Mouse (Mus musculus) ES-E14 (cell line): Measurements from ENCODE around the gene Castor1. TPM values are rescaled to one million over a fixed set of nuclear protein-coding genes. Genes with fewer than 3 reads are reported as not detected.
A peak's percentile ranks its signal among the peaks of the same experiment; 100 is the strongest.

Experiments
- DNase-seq: peaks from one replicate; pipeline ENCODE4 v3.0.0-alpha.2; 2013; ENCODE audit warnings: low read depth, low spot score
- H3K27ac ChIP-seq: 2 replicates; pipeline ENCODE4 v1.5.1; 2012; ENCODE audit warnings: low read depth, mild to moderate bottlenecking, low read length, moderate library complexity, mixed read lengths; ENCODE audit not compliant: poor library complexity, insufficient read depth, severe bottlenecking
- H3K36me3 ChIP-seq: 2 replicates; pipeline ENCODE4 v1.6.1; 2012; ENCODE audit warnings: mild to moderate bottlenecking, low read length, moderate library complexity, mixed read lengths; ENCODE audit not compliant: control insufficient read depth, poor library complexity, insufficient read depth, severe bottlenecking
- H3K4me1 ChIP-seq, 2 experiments: fragments of 150-350 bp in 1 of 2; sonication (generic) in 1 of 2; 2 replicates each; pipeline ENCODE4 v1.6.1; 2012; ENCODE audit warnings: low read length in 2 of 2, mild to moderate bottlenecking in 1 of 2, mixed read lengths in 1 of 2; ENCODE audit not compliant: control insufficient read depth in 2 of 2, insufficient read depth in 2 of 2, poor library complexity in 1 of 2
- H3K4me3 ChIP-seq, 2 experiments: fragments of 150-350 bp in 1 of 2; sonication (generic) in 1 of 2; 2 replicates each; pipeline ENCODE4 v1.5.1; 2012; ENCODE audit warnings: low read length in 2 of 2, low read depth in 1 of 2, mild to moderate bottlenecking in 1 of 2, mixed read lengths in 1 of 2; ENCODE audit not compliant: insufficient read depth in 1 of 2, poor library complexity in 1 of 2, severe bottlenecking in 1 of 2
- H3K9ac ChIP-seq: 2 replicates; pipeline ENCODE4 v1.6.1; 2012; ENCODE audit warnings: low read depth, mild to moderate bottlenecking, low read length, mixed read lengths; ENCODE audit not compliant: poor library complexity, insufficient read depth, severe bottlenecking
- H3K9me3 ChIP-seq: fragments of 150-350 bp; sonication (generic); 2 replicates; pipeline ENCODE4 v1.6.1; 2012; ENCODE audit warnings: low read depth, mild to moderate bottlenecking, low read length; ENCODE audit not compliant: control insufficient read depth, insufficient read depth
- CHD2 ChIP-seq: IDR thresholded peaks from 2 replicates; pipeline ENCODE4 v1.6.1; 2014; ENCODE audit warnings: mild to moderate bottlenecking, low read depth, low read length, inconsistent platforms
- HCFC1 ChIP-seq: IDR thresholded peaks from 2 replicates; pipeline ENCODE4 v1.6.1; 2012; ENCODE audit warnings: low read length, inconsistent platforms, borderline replicate concordance; ENCODE audit not compliant: insufficient read depth
- MAFK ChIP-seq: IDR thresholded peaks from 2 replicates; pipeline ENCODE4 v1.6.1; 2014; ENCODE audit warnings: mild to moderate bottlenecking, low read depth, low read length, inconsistent platforms; ENCODE audit not compliant: insufficient read depth
- ZC3H11A ChIP-seq: IDR thresholded peaks from 2 replicates; pipeline ENCODE4 v1.6.1; 2012; ENCODE audit warnings: low read depth, mild to moderate bottlenecking, inconsistent platforms, low read length, borderline replicate concordance
- ZNF384 ChIP-seq: IDR thresholded peaks from 2 replicates; pipeline ENCODE4 v1.6.1; 2012; ENCODE audit warnings: low read depth, low read length, inconsistent platforms
- in situ Hi-C, 2 experiments: fragments of 600-800 bp; cut with MboI; formaldehyde crosslinking; loops; one replicate each; pipeline ENCODE4 v1.15.1; 2025; ENCODE audit warnings: low sequenced_read_pairs in 2 of 2, inconsistent platforms in 1 of 2; ENCODE audit not compliant: unreplicated experiment in 2 of 2
- total RNA-seq: library from RNA; depleted of rRNA; stranded (reverse); fragments of 300-350 nt; gene quantifications from 2 replicates; pipeline ENCODE4 v1.2.3, GENCODE M21; 2012

The Castor1 gene
- total RNA-seq, 1 experiment, result 45.5 TPM

DNA sequence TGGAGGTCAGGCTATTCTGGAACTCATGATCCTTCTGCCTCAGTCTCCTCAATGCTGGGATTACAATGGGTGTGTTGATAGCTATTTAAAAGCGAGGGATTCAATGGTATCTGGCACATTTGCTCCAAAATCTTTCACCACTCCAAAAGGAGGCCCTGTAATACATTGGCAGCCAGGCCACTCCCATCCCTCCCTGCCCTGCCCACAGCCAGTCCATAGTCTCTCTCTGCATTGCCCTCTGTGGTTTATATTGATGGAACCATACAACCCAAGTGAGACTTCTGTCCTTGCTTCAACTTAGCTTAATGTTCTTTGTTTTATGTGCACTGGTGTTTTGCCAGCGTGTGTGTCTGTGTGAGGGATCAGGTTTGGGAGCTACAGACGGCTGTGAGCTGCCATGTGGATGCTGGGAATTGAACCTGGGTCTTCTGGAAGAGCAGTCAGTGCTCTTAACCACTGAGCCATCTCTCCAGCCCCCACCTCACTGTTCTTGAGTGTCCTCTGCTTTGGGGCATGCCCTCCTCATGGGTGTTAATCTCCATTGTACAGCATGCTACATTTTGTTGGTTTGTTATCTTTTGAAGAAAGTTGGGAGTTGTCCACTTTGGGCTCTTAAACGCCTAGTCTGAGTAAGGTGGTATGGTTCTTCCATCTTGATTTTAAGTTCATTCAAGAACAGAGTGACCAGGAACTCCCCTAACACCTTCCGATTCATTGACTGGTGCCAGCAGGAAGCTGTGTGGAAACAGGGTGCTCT lies 8.7 kb downstream of the Castor1 start:
- Histone ChIP-seq H3K9me3 (no peaks in the 10 kb centered on the region), H3K27ac (no peak overlapping the region), H3K36me3 (no peaks in the 10 kb centered on the region), H3K4me1 (peaks cover 3 to 13% of the 10 kb centered on the region in 2 experiments; a peak in 2 of 4 replicates), H3K4me3 (no peak overlapping the region), H3K9ac (no peak overlapping the region)
- DNase-seq, result no peak
- in situ Hi-C loops, result no loop called here
- TF ChIP-seq MAFK (no peak), ZNF384 (no peak), HCFC1 (no peak), CHD2 (no peak), ZC3H11A (no peak)

DNA sequence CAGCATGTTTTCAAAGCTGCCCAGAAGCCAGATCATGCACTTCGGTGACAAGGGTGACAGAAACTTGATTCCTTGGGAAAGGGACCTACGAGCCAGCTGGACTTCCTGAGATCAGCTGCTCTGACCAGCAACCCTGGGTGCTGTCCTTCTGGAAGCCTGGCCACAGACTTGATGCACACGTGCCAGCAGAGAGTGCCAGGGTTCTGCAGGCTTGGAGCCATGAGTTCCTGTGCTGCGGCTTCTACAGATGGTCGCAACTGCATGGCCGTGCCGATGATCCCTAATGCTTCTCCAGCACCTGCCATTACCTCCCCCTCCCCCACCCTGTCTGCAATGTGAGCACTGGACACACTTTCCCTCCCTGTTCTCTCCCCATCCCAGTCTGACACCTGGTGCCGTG lies 10.4 kb downstream of the Castor1 start:
- DNase-seq, result no peak
- no peaks in the 10 kb centered on the region for H3K36me3 ChIP-seq
- peaks cover 3 to 10% of the 10 kb centered on the region in 2 experiments; a peak in 2 of 4 replicates for H3K4me1 ChIP-seq
- TF ChIP-seq HCFC1 (no peak), ZC3H11A (no peak), ZNF384 (no peak), CHD2 (no peak), MAFK (no peak)
- in situ Hi-C loops, result no loop called here
- no peaks in the 10 kb centered on the region for H3K9me3 ChIP-seq
- H3K9ac ChIP-seq, result no peak overlapping the region
- H3K4me3 ChIP-seq, result no peak overlapping the region
- H3K27ac ChIP-seq, result no peak overlapping the region

DNA sequence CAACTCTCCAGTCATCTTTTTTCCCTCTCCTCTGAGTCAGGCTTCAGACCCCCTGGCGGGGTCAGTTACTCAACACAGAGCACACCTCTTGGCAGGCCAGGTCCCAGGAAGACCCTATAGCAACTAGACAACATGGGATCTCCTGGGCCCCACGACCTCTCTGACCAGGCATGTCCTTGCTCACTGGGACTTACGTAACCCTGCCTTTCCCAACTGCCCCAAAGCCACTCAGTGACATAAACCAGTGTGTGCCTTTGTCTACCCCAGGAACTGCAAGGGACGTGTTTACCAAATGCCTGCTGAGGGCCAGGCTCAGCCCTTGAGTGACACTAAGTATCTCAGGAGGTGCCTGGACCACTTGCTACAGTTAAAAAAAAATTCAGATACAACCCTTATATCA lies 11.8 kb downstream of the Castor1 start:
- in situ Hi-C loops, result no loop called here
- no peak overlapping the region for H3K27ac ChIP-seq
- H3K9ac ChIP-seq, result no peak overlapping the region
- DNase-seq, result no peak
- no peaks in the 10 kb centered on the region for H3K36me3 ChIP-seq
- H3K4me1 ChIP-seq, result peaks cover 0 to 3% of the 10 kb centered on the region in 2 experiments; a peak in 1 of 4 replicates
- no peaks in the 10 kb centered on the region for H3K9me3 ChIP-seq
- peak overlapping the region in 1 of 2 experiments; percentile 35; a peak in 1 of 4 replicates for H3K4me3 ChIP-seq
- TF ChIP-seq ZC3H11A, result no peak
- TF ChIP-seq ZNF384, result no peak
- TF ChIP-seq MAFK, result no peak
- no peak for TF ChIP-seq HCFC1
- TF ChIP-seq CHD2, result no peak

DNA sequence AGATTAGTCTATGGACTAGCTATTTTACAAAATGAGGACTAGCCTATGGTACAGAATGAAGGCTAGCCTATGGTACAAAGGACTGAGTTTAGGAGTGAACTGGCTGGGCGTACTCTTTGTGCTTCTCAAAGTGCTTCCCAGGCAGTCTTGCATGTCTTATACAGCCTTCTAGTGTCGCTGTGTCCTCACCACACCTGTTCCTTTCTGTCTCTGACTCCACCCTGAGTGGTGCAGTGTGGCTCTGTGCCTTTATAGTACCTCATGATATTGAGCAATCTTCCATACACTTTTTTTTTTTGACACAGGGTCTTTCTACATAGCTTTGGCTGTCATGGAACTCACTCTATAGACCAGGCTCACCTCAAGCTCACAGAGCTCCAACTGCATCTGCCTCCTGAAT lies 13.4 kb downstream of the Castor1 start:
- Histone ChIP-seq H3K36me3 (no peaks in the 10 kb centered on the region), H3K27ac (no peak overlapping the region), H3K4me3 (0 out of 4 replicates have a peak overlapping the region, but pooled peaks of 1 of the 2 experiments have one; percentile 43), H3K9me3 (no peaks in the 10 kb centered on the region), H3K9ac (no peak overlapping the region), H3K4me1 (peaks cover 3 to 7% of the 10 kb centered on the region in 2 experiments; a peak in 2 of 4 replicates)
- DNase-seq, result no peak
- TF ChIP-seq ZNF384 (no peak), ZC3H11A (no peak), MAFK (no peak), HCFC1 (no peak), CHD2 (no peak)
- in situ Hi-C loops, result no loop called here

DNA sequence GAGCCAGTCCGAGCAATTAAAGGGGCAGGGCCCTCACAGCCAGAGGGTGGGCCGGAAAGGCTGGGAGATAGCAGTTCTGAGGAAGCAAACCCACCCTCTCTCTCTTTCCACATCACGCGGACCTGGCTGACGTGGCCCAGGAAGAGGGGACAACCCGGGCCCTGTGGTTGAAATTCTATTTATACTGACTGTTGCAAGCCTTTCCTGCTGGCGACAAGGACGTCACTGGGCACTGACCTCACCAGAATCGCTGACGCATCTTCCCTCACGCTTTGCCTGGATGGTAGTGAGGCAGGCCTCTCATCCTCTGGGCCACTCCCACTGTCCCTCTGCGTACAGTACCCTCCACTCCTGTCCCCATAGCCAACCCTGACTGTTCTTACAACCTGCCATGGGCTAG lies 14.6 kb downstream of the Castor1 start:
- in situ Hi-C loops, result no loop called here
- H3K27ac ChIP-seq, result no peak overlapping the region
- H3K4me1 ChIP-seq, result peaks cover 3 to 16% of the 10 kb centered on the region in 2 experiments; a peak in 2 of 4 replicates
- no peaks in the 10 kb centered on the region for H3K36me3 ChIP-seq
- DNase-seq, result no peak
- no peak for TF ChIP-seq HCFC1
- no peak for TF ChIP-seq ZC3H11A
- TF ChIP-seq CHD2, result no peak
- TF ChIP-seq MAFK, result no peak
- TF ChIP-seq ZNF384, result no peak
- no peaks in the 10 kb centered on the region for H3K9me3 ChIP-seq
- no peak overlapping the region for H3K9ac ChIP-seq
- no peak overlapping the region for H3K4me3 ChIP-seq
